Mouse (Mus musculus): ENCODE data around the gene Grap.

Gene Grap

GRCm38 (mm10) chr11:61719826-61720225, 66.8 kb downstream of the Grap start:
- in situ Hi-C loops (cut with MboI, MseI): loop anchor here (5.0 kb wide), 2 partner anchors 93 to 308 kb away; no protein-coding TSS in a partner anchor

- in situ Hi-C loops (cut with MboI, MseI): no loop called here
These were observed 67.6 kb downstream of the Grap start, which contains the start of gene Slc5a10 for GRCm38 (mm10) chr11:61720636-61721035. TSS of gene Slc5a10 (minus strand) at chr11:61720826.

- in situ Hi-C loops (cut with MboI, MseI): no loop called here
These were observed 69.0 kb downstream of the Grap start for GRCm38 (mm10) chr11:61722077-61722476.

Data from regulatory T cell (primary cell).